Mouse (Mus musculus) midbrain, postnatal 0 days (tissue): ENCODE data around the gene Hoxa6. TPM values are rescaled to one million over a fixed set of nuclear protein-coding genes. Genes with fewer than 3 reads are reported as not detected.
A peak's percentile ranks its signal among the peaks of the same experiment; 100 is the strongest.

Experiments
- ATAC-seq: fragments of 200-750 bp; cut with Nextera tagmentation; 2 replicates; pipeline ENCODE4 v1.8.0; 2017; ENCODE audit warnings: moderate number of reproducible peaks, mild to moderate bottlenecking, moderate TSS enrichment, moderate library complexity; ENCODE audit not compliant: low FRiP score
- DNase-seq: peaks from one replicate; pipeline ENCODE4 v3.0.0-alpha.2; 2015; ENCODE audit warnings: low spot score
- H3K27ac ChIP-seq: fragments of 300-500 bp; sonication (generic); 2 replicates; pipeline ENCODE4 v1.5.1; 2014; ENCODE audit warnings: low read depth, mild to moderate bottlenecking, low read length, mixed read lengths
- H3K27me3 ChIP-seq: fragments of 300-500 bp; sonication (generic); 2 replicates; pipeline ENCODE4 v1.6.1; 2014; ENCODE audit warnings: low read length, control low read depth, mixed read lengths; ENCODE audit not compliant: insufficient read depth
- H3K36me3 ChIP-seq: fragments of 300-500 bp; sonication (generic); 2 replicates; pipeline ENCODE4 v1.6.1; 2014; ENCODE audit warnings: low read length, control low read depth, mixed read lengths; ENCODE audit not compliant: insufficient read depth
- H3K4me1 ChIP-seq: fragments of 300-500 bp; sonication (generic); 2 replicates; pipeline ENCODE4 v1.6.1; 2014; ENCODE audit warnings: mild to moderate bottlenecking, control low read depth, antibody characterized with exemption, low read length, mixed read lengths; ENCODE audit not compliant: insufficient read depth
- H3K4me2 ChIP-seq: fragments of 300-500 bp; sonication (generic); 2 replicates; pipeline ENCODE4 v1.6.1; 2014; ENCODE audit warnings: low read depth, mild to moderate bottlenecking, low read length, mixed read lengths; ENCODE audit not compliant: poor library complexity, severe bottlenecking
- H3K4me3 ChIP-seq: fragments of 300-500 bp; sonication (generic); 2 replicates; pipeline ENCODE4 v1.5.1; 2014; ENCODE audit warnings: low read depth, mild to moderate bottlenecking, low read length, moderate library complexity
- H3K9ac ChIP-seq: fragments of 300-500 bp; sonication (generic); replicated peaks from 2 replicates; pipeline ENCODE4 v1.6.1; 2014; ENCODE audit warnings: mild to moderate bottlenecking, low read length, moderate library complexity, mixed read lengths; ENCODE audit not compliant: poor library complexity, severe bottlenecking
- H3K9me3 ChIP-seq: fragments of 300-500 bp; sonication (generic); 2 replicates; pipeline ENCODE4 v1.6.1; 2016; ENCODE audit warnings: low read length, control low read depth
- CTCF ChIP-seq: IDR thresholded peaks from 2 replicates; pipeline ENCODE4 v1.5.1; 2016; ENCODE audit warnings: antibody characterized with exemption, mild to moderate bottlenecking
- WGBS: fragments of 180-500 bp; shearing (Covaris S2); extraction: QIAGEN DNeasy Blood & Tissue Kit; methylation state at CpG from one replicate; pipeline ENCODE4 v1.1.7; 2014; 5-methylcytosine and 5-hydroxymethylcytosine counted together
- polyA plus RNA-seq: library from polyadenylated mRNA; unstranded; fragments of >200 nt; fragmentation: Nextera tagmentation; extraction: Ambion mirVana; gene quantifications from 2 replicates; pipeline ENCODE4 v1.2.1, GENCODE M21; 2015
- total RNA-seq: library from RNA; depleted of rRNA; stranded (reverse); fragments of >200 nt; gene quantifications from 2 replicates; pipeline ENCODE4 v1.2.3, GENCODE M21; 2014; rRNA removed

The Hoxa6 gene
- total RNA-seq (not detected in 2 replicates), polyA plus RNA-seq (not detected in 2 replicates)

- no peaks in the 10 kb centered on the region for H3K4me1 ChIP-seq
- peak; percentile 51 for DNase-seq
Observed at GRCm38 (mm10) chr6:52208072-52208867, at the start of gene Hoxa6. Hoxa6 (minus strand) TSS chr6:52208722.

GRCm38 (mm10) chr6:52256956-52257355 is 48.4 kb upstream of the Hoxa6 start:
- H3K4me2 ChIP-seq: no peak overlapping the region
- peaks cover 71% of the 10 kb centered on the region for H3K27me3 ChIP-seq
- no peak for ATAC-seq

More at GRCm38 (mm10) chr6:52208072-52208867, at the start of gene Hoxa6:
- Histone ChIP-seq H3K27ac (no peak within 1 kb of the TSS), H3K27me3 (peaks cover 96% of the 10 kb centered on the region), H3K9me3 (no peaks in the 10 kb centered on the region), H3K4me2 (no peak within 1 kb of the TSS), H3K9ac (no peak within 1 kb of the TSS), H3K36me3 (no peaks in the 10 kb centered on the region), H3K4me3 (no peak within 1 kb of the TSS)
- no peak for TF ChIP-seq CTCF
- no peak for ATAC-seq
- under 1% methylated on average over 47 of the region's 47 CpGs for WGBS

GRCm38 (mm10) chr6:52253511-52254500 is 45.3 kb upstream of the Hoxa6 start:
- Histone ChIP-seq H3K4me2 (no peak overlapping the region), H3K4me1 (no peaks in the 10 kb centered on the region), H3K4me3 (no peak overlapping the region), H3K36me3 (no peaks in the 10 kb centered on the region), H3K9me3 (no peaks in the 10 kb centered on the region), H3K27ac (no peak overlapping the region), H3K9ac (no peak overlapping the region), H3K27me3 (peaks cover 75% of the 10 kb centered on the region)
- TF ChIP-seq CTCF: no peak
- DNase-seq: no peak
- WGBS: 1% methylated on average over 59 of the region's 59 CpGs
- no peak for ATAC-seq

More at GRCm38 (mm10) chr6:52256956-52257355, 48.4 kb upstream of the Hoxa6 start:
- no peak overlapping the region for H3K9ac ChIP-seq
- H3K27ac ChIP-seq: no peak overlapping the region
- DNase-seq: peak; percentile 81
- peak; percentile 84 for TF ChIP-seq CTCF
- H3K4me1 ChIP-seq: no peaks in the 10 kb centered on the region
- 0% methylated on average over 6 of the region's 6 CpGs for WGBS
- H3K9me3 ChIP-seq: no peaks in the 10 kb centered on the region
- no peak overlapping the region for H3K4me3 ChIP-seq
- H3K36me3 ChIP-seq: no peaks in the 10 kb centered on the region

- DNase-seq (no peak), ATAC-seq (no peak)
- Histone ChIP-seq H3K9ac (no peak overlapping the region), H3K9me3 (no peaks in the 10 kb centered on the region), H3K4me1 (no peaks in the 10 kb centered on the region), H3K27me3 (peaks cover 80% of the 10 kb centered on the region), H3K4me2 (no peak overlapping the region), H3K4me3 (no peak overlapping the region), H3K27ac (no peak overlapping the region), H3K36me3 (no peaks in the 10 kb centered on the region)
- no peak for TF ChIP-seq CTCF
- WGBS: under 1% methylated on average over 35 of the region's 35 CpGs
Observed at GRCm38 (mm10) chr6:52252775-52253376, 44.4 kb upstream of the Hoxa6 start.

GRCm38 (mm10) chr6:52252016-52252774 is 43.7 kb upstream of the Hoxa6 start:
- TF ChIP-seq CTCF: no peak
- Histone ChIP-seq H3K27ac (no peak overlapping the region), H3K9ac (no peak overlapping the region), H3K4me2 (no peak overlapping the region), H3K36me3 (no peaks in the 10 kb centered on the region), H3K27me3 (peaks cover 85% of the 10 kb centered on the region), H3K9me3 (no peaks in the 10 kb centered on the region), H3K4me1 (no peaks in the 10 kb centered on the region), H3K4me3 (no peak overlapping the region)
- no peak for ATAC-seq
- DNase-seq: no peak
- 1% methylated on average over 24 of the region's 24 CpGs for WGBS
